In the genomic region with DNA sequence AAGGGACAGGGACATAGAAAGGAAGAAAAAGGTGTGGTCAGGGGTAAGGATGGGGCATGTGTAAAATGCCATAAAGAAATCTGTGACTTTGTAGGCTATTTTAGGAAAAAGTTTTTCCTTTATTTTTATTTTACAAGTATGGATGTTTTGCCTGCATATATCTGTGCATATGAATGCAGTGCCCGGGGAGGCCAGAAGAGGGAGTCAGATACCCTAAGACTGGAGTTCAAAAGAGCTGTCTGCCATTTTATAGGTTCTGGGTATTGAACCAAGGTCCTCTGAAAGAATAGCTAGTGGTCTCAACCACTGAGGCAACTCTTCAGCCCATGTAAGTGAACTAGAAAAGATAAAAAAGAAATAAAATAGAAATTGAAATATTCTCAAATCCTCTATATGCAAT, we compare ENCODE assay signal across 12 mouse cellular contexts. TPM values are rescaled to one million over a fixed set of nuclear protein-coding genes. Genes with fewer than 3 reads are reported as not detected.
A peak's percentile ranks its signal among the peaks of the same experiment; 100 is the strongest.
DNase-seq lines count a peak whose midpoint lies in the region; ATAC-seq and TF ChIP-seq lines count a peak whose summit lies in the region.
"Had no signal": no experiment of that assay in that cellular context is flagged by ENCODE, and none has a peak within 500 bp of the region (broad histone marks: within the 10 kb centered on the region; RNA-seq: fewer than 3 reads in every experiment).

No protein-coding gene starts in this region.

- no peaks in the 10 kb centered on the region for H3K9me3 ChIP-seq in lung, postnatal 0 days (ENCODE audit: low read length)
- H3K9me3 ChIP-seq in forebrain, embryonic 16.5 days (ENCODE audit: control insufficient read depth, low read length), result no peaks in the 10 kb centered on the region
- H3K9me3 ChIP-seq: heart, embryonic 15.5 days had no signal

- no peak for TF ChIP-seq EP300 in lung, postnatal 0 days (IDR thresholded peaks at IDR 0.05)

- H3K4me1 ChIP-seq in lung, postnatal 0 days (ENCODE audit: insufficient read depth, low read depth, low read length), result no peaks in the 10 kb centered on the region
- H3K4me1 ChIP-seq in forebrain, embryonic 16.5 days (replicated peaks; ENCODE audit: control insufficient read depth, insufficient read depth, low read length), result no peaks in the 10 kb centered on the region
- H3K4me1 ChIP-seq: heart, embryonic 15.5 days had no signal

- ATAC-seq in lung, postnatal 0 days, result no peak
- ATAC-seq in megakaryocyte progenitor cell, adult 5-6 weeks (replicated peaks; ENCODE audit: poor library complexity), result peak; percentile 52; the same call in 1 of the 2 replicates
- no peak for ATAC-seq in forebrain, embryonic 16.5 days
- ATAC-seq: forebrain, embryonic 14.5 days had no signal

- WGBS in lung, postnatal 0 days, result 70% methylated on average over 1 of the region's 1 CpGs
- 82% methylated on average over 1 of the region's 1 CpGs for WGBS in forebrain, embryonic 16.5 days

- H3K4me3 ChIP-seq in gastrocnemius, adult 2 months, result no peak overlapping the region
- H3K4me3 ChIP-seq in lung, postnatal 0 days (ENCODE audit: low read depth, low read length), result no peak overlapping the region
- no peak overlapping the region for H3K4me3 ChIP-seq in forebrain, embryonic 16.5 days (replicated peaks; ENCODE audit: low read length)
- H3K4me3 ChIP-seq: heart, embryonic 15.5 days had no signal

- H3K4me2 ChIP-seq in lung, postnatal 0 days (replicated peaks; ENCODE audit: low read depth, low read length), result no peak overlapping the region
- H3K4me2 ChIP-seq in forebrain, embryonic 16.5 days (ENCODE audit: low read length), result no peak overlapping the region
- H3K4me2 ChIP-seq: heart, embryonic 15.5 days had no signal

- no peak overlapping the region for H3K9ac ChIP-seq in lung, postnatal 0 days (replicated peaks; ENCODE audit: low read depth)
- no peak overlapping the region for H3K9ac ChIP-seq in forebrain, embryonic 16.5 days (replicated peaks; ENCODE audit: low read depth, low read length)
- H3K9ac ChIP-seq: heart, embryonic 15.5 days had no signal

- no peaks in the 10 kb centered on the region for H3K36me3 ChIP-seq in lung, postnatal 0 days (ENCODE audit: insufficient read depth, low read length)
- no peaks in the 10 kb centered on the region for H3K36me3 ChIP-seq in forebrain, embryonic 16.5 days (ENCODE audit: control insufficient read depth, insufficient read depth)
- H3K36me3 ChIP-seq: heart, embryonic 15.5 days had no signal

- TF ChIP-seq CTCF in gastrocnemius, adult 2 months (IDR thresholded peaks at IDR 0.05), result peak; percentile 69
- peak; percentile 66 for TF ChIP-seq CTCF in lung, postnatal 0 days (IDR thresholded peaks at IDR 0.05)

- no peak overlapping the region for H3K27ac ChIP-seq in gastrocnemius, adult 2 months
- no peak overlapping the region for H3K27ac ChIP-seq in lung, postnatal 0 days (ENCODE audit: low read length)
- no peak overlapping the region for H3K27ac ChIP-seq in forebrain, embryonic 16.5 days (ENCODE audit: low read length)
- H3K27ac ChIP-seq: heart, embryonic 15.5 days had no signal

- no peaks in the 10 kb centered on the region for H3K27me3 ChIP-seq in lung, postnatal 0 days (replicated peaks; ENCODE audit: insufficient read depth, low read length)
- no peaks in the 10 kb centered on the region for H3K27me3 ChIP-seq in forebrain, embryonic 16.5 days (replicated peaks; ENCODE audit: control insufficient read depth, insufficient read depth, low read length)
- H3K27me3 ChIP-seq: heart, embryonic 15.5 days had no signal

- intact Hi-C loops in gastrocnemius, adult 2 months (cut with DNase I), result loop anchor here (1.0 kb wide), 1 partner anchor 70 kb away; no protein-coding TSS in a partner anchor

- DNase-seq in gastrocnemius, adult 2 months, result no peak
- DNase-seq in gastrocnemius, postnatal 10 days, result no peak
- peak; percentile 40 for DNase-seq in lung, postnatal 0 days (ENCODE audit: low spot score)
- DNase-seq in lung, postnatal 25 days (ENCODE audit: low spot score), result no peak
- DNase-seq in adrenal gland, postnatal 36 days, result peak; percentile 31 to 39
- DNase-seq in cerebellum, adult 11-12 months, result no peak
- DNase-seq: cerebellum, postnatal 36 days; thymus, adult 18-20 months had no signal

RNA-seq across cellular contexts. Expression of gene Col4a4, which starts 14.9 kb away (rescaled TPM):
- total RNA-seq in gastrocnemius, adult 2 months (2021), result 1 to 10 TPM; 1.1 to 1.6 TPM
- total RNA-seq in gastrocnemius, postnatal 10 days (2021), result 1 to 10 TPM; 2.0 to 2.1 TPM
- 67.3 and 78.7 TPM in 2 replicates for polyA plus RNA-seq in lung, postnatal 0 days (2015; fragmentation: Nextera tagmentation; extraction: Ambion mirVana)
- 1 to 10 TPM; 7.0 to 8.6 TPM for total RNA-seq in adrenal gland, postnatal 36 days (2021)
- total RNA-seq in megakaryocyte progenitor cell, adult 5-6 weeks (2015), result not detected in 2 replicates
- total RNA-seq in megakaryocyte progenitor cell, adult 5-6 weeks (2017), result 0.03 and 0.04 TPM in 2 replicates
- polyA plus RNA-seq in forebrain, embryonic 16.5 days (2015; fragmentation: Nextera tagmentation; extraction: Ambion mirVana), result 0.25 and 0.29 TPM in 2 replicates

RNA-seq across cellular contexts. Expression of gene Col4a3, which starts 15.0 kb away (rescaled TPM):
- 1 to 10 TPM in 1 of 2 experiments, under 1 TPM in 1; 0.67 to 1.2 TPM for total RNA-seq in gastrocnemius, adult 2 months (2021)
- 1 to 10 TPM in 1 of 2 experiments, under 1 TPM in 1; 0.88 to 1.9 TPM for total RNA-seq in gastrocnemius, postnatal 10 days (2021)
- 114 and 120 TPM in 2 replicates for polyA plus RNA-seq in lung, postnatal 0 days (2015; fragmentation: Nextera tagmentation; extraction: Ambion mirVana)
- total RNA-seq in adrenal gland, postnatal 36 days (2021), result 1 to 10 TPM; 2.9 to 4.5 TPM
- not detected in 2 replicates for total RNA-seq in megakaryocyte progenitor cell, adult 5-6 weeks (2015)
- total RNA-seq in megakaryocyte progenitor cell, adult 5-6 weeks (2017), result not detected in 2 replicates
- polyA plus RNA-seq in forebrain, embryonic 16.5 days (2015; fragmentation: Nextera tagmentation; extraction: Ambion mirVana), result 0.24 and 0.51 TPM in 2 replicates

Comparison
In these comparisons a context has a peak if more than half of its experiments do, and no peak if none do; other contexts are left out.
1. DNase-seq: peak in lung, postnatal 0 days (single experiment) and adrenal gland, postnatal 36 days (2 of 2); none in gastrocnemius, adult 2 months (single experiment), gastrocnemius, postnatal 10 days (single experiment), lung, postnatal 25 days (single experiment) and cerebellum, adult 11-12 months (single experiment).